Mouse (Mus musculus) C2C12 (cell line): Measurements from ENCODE around the gene Ccn1.

ENCODE experiments used
- CEBPB ChIP-seq: IDR thresholded peaks from one replicate; pipeline ENCODE4 v1.6.1; 2011; ENCODE audit warnings: low read depth, mild to moderate bottlenecking, control low read depth, moderate library complexity
- CTCF ChIP-seq: IDR thresholded peaks from one replicate; pipeline ENCODE4 v1.5.1; 2011; ENCODE audit not compliant: control insufficient read depth, insufficient read depth, insufficient read length
- MAX ChIP-seq: IDR thresholded peaks from one replicate; pipeline ENCODE4 v1.6.1; 2011; ENCODE audit warnings: mild to moderate bottlenecking, control low read depth

- TF ChIP-seq CEBPB (no peak), MAX (no peak), CTCF (no peak)
Measured at GRCm38 (mm10) chr3:145623047-145623446, 26.7 kb downstream of the Ccn1 start.
